Mouse (Mus musculus) liver, embryonic 12.5 days (tissue): ENCODE data around the gene Cyb5r1. TPM values are rescaled to one million over a fixed set of nuclear protein-coding genes. Genes with fewer than 3 reads are reported as not detected.

Experiments used
- ATAC-seq: fragments of 200-750 bp; cut with Nextera tagmentation; 2 replicates; pipeline ENCODE4 v1.8.0; 2017; ENCODE audit warnings: moderate number of reproducible peaks, mild to moderate bottlenecking, moderate library complexity
- H3K27ac ChIP-seq: fragments of 300-500 bp; sonication (generic); 2 replicates; pipeline ENCODE4 v1.5.1; 2016; ENCODE audit warnings: mild to moderate bottlenecking
- H3K27me3 ChIP-seq: fragments of 300-500 bp; sonication (generic); replicated peaks from 2 replicates; pipeline ENCODE4 v1.6.1; 2016; ENCODE audit warnings: mild to moderate bottlenecking, moderate library complexity
- H3K36me3 ChIP-seq: fragments of 300-500 bp; sonication (generic); 2 replicates; pipeline ENCODE4 v1.6.1; 2016; ENCODE audit warnings: mild to moderate bottlenecking, moderate library complexity
- H3K4me1 ChIP-seq: fragments of 300-500 bp; sonication (generic); 2 replicates; pipeline ENCODE4 v1.6.1; 2016
- H3K4me2 ChIP-seq: fragments of 300-500 bp; sonication (generic); 2 replicates; pipeline ENCODE4 v1.6.1; 2016; ENCODE audit warnings: mild to moderate bottlenecking, moderate library complexity
- H3K4me3 ChIP-seq: fragments of 300-500 bp; sonication (generic); 2 replicates; pipeline ENCODE4 v1.5.1; 2016; ENCODE audit warnings: mild to moderate bottlenecking, moderate library complexity
- H3K9ac ChIP-seq: fragments of 300-500 bp; sonication (generic); 2 replicates; pipeline ENCODE4 v1.6.1; 2016; ENCODE audit warnings: mild to moderate bottlenecking, moderate library complexity
- H3K9me3 ChIP-seq: fragments of 300-500 bp; sonication (generic); replicated peaks from 2 replicates; pipeline ENCODE4 v1.6.1; 2016; ENCODE audit warnings: mild to moderate bottlenecking, moderate library complexity
- WGBS: fragments of 180-500 bp; shearing (Covaris S2); methylation state at CpG from one replicate; pipeline ENCODE4 v1.1.7; 2016; ENCODE audit not compliant: insufficient replicate concordance; 5-methylcytosine and 5-hydroxymethylcytosine counted together
- polyA plus RNA-seq: library from polyadenylated mRNA; unstranded; fragments of >200 nt; fragmentation: Nextera tagmentation; extraction: Ambion mirVana; gene quantifications from 2 replicates; pipeline ENCODE4 v1.2.1, GENCODE M21; 2016

The Cyb5r1 gene
- polyA plus RNA-seq, 1 experiment from 2014 or later, result 24.8 TPM

DNA sequence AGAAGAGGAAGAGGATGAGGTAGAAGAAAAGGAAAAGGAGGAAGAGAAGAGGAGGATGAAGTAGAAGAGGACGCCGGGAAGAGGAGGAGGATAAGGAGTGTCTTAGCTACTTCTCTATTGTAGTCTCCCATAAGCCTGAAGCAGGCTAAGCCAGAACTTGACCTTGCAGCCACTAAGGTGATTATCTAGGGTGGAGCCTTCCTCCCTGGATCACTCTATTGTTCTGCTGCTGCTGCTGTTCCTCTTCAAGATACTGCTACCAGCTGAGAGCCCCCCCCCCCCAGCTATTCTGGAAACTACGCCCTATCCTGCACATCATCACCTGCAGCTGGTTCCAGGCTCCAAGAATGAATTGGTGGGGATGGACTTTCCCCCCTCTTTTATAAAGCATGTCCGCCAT, 20.8 kb upstream of the Cyb5r1 start:
- no peak for ATAC-seq
- Histone ChIP-seq H3K4me3 (no peak overlapping the region), H3K27me3 (peaks cover 20% of the 10 kb centered on the region), H3K9me3 (0 out of 2 replicates have a peak, but pooled peaks cover 4% of the 10 kb centered on the region), H3K4me2 (no peak overlapping the region), H3K9ac (no peak overlapping the region), H3K36me3 (no peaks in the 10 kb centered on the region), H3K27ac (no peak overlapping the region), H3K4me1 (no peaks in the 10 kb centered on the region)
- WGBS, result 65% methylated on average over 4 of the region's 4 CpGs

DNA sequence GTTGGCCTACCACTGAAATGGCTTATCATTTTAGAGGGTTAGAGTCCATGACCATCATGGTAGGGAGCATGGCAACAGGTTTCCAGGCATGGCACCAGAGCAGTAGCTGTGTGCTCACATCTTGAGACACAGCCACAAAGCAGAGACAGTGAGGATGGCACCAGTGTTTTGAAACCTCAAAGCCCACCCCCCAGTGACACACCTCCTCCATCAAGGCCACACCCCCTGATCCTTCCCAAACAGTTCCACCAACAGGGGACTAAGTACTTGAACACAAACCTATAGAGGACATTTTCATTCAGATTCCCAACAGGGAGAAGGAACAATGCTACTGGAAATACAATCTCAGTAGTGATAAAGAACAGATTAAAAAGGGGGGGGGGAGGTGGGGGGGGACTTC, 20.2 kb upstream of the Cyb5r1 start:
- H3K4me3 ChIP-seq, result no peak overlapping the region
- no peak for ATAC-seq
- no peak overlapping the region for H3K27ac ChIP-seq
- H3K4me2 ChIP-seq, result no peak overlapping the region
- no peak overlapping the region for H3K9ac ChIP-seq
- no peaks in the 10 kb centered on the region for H3K36me3 ChIP-seq
- H3K4me1 ChIP-seq, result no peaks in the 10 kb centered on the region
- peaks cover 25% of the 10 kb centered on the region for H3K27me3 ChIP-seq
- H3K9me3 ChIP-seq, result 0 out of 2 replicates have a peak, but pooled peaks cover 4% of the 10 kb centered on the region

DNA sequence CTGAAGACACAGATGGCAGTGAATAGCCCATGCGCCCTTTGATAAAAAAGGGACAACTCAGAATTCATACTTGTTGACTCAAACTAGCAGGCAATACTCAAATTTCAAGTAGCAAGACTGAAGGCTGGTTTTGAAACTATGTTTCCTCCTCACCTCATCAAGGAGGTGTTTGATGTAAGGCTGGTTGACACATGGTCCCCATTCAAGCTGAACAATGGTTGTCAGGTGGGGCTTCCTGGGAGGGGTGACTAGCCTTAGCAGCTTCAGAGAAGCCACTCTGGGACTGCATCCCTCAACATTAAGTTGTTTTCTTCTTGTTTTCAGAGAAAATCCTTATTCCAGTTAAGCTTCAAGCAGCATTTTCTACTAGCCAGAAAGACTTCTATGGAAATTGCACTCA, 19.7 kb upstream of the Cyb5r1 start, which contains the start of gene 4933406M09Rik:
Gene 4933406M09Rik (plus strand): TSS at position 275 of the 400 bp plus-strand sequence.
- H3K27ac ChIP-seq, result no peak within 1 kb of the TSS
- no peak for ATAC-seq
- no peaks in the 10 kb centered on the region for H3K4me1 ChIP-seq
- H3K9me3 ChIP-seq, result 0 out of 2 replicates have a peak, but pooled peaks cover 4% of the 10 kb centered on the region
- H3K9ac ChIP-seq, result no peak within 1 kb of the TSS
- H3K27me3 ChIP-seq, result peaks cover 25% of the 10 kb centered on the region
- no peak within 1 kb of the TSS for H3K4me3 ChIP-seq
- 72% methylated on average over 1 of the region's 1 CpGs for WGBS
- H3K36me3 ChIP-seq, result no peaks in the 10 kb centered on the region
- H3K4me2 ChIP-seq, result no peak within 1 kb of the TSS

DNA sequence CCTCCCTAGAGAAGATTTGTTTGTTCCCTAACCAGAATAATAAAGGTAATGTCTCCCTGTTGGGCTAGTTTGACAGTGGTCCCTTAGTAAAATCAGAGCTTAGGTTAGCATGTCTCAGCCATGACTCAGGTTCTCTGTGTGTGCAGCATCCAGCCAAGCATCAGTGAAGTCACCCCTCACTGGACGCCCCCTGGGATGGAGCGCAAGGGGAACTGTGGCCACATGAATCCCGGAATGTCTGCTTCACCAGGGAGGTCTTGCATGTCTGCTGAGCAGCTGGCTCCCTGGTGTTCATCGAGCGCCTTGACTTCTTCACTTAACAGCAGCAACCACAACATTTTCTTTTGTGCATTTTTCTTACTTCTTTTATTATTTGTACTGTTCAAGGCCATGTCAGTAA, 11.5 kb upstream of the Cyb5r1 start:
- H3K27ac ChIP-seq, result no peak overlapping the region
- no peak overlapping the region for H3K4me3 ChIP-seq
- WGBS, result 58% methylated on average over 5 of the region's 5 CpGs
- no peak overlapping the region for H3K9ac ChIP-seq
- H3K36me3 ChIP-seq, result no peaks in the 10 kb centered on the region
- no peak for ATAC-seq
- no peak overlapping the region for H3K4me2 ChIP-seq
- H3K4me1 ChIP-seq, result no peaks in the 10 kb centered on the region
- peaks cover 10% of the 10 kb centered on the region; the same call in 1 of the 2 replicates for H3K27me3 ChIP-seq
- no peaks in the 10 kb centered on the region for H3K9me3 ChIP-seq

DNA sequence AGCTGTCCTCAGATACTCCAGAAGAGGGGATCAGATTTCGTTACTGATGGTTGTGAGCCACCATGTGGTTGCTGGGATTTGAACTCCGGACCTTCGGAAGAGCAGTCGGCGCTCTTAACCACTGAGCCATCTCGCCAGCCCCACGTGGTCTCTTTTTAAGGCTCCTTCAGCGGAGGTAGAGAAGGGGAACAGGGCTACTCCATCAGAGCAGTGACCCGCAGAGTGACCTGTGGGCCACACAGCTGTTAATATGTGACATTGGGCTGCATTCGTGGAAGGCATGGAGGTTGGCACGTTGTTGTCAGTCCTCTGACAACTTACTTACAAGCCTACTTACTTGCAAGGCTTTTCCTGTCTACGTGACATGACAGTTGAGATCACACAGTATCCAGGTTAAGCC, 7.1 kb upstream of the Cyb5r1 start:
- ATAC-seq, result no peak

DNA sequence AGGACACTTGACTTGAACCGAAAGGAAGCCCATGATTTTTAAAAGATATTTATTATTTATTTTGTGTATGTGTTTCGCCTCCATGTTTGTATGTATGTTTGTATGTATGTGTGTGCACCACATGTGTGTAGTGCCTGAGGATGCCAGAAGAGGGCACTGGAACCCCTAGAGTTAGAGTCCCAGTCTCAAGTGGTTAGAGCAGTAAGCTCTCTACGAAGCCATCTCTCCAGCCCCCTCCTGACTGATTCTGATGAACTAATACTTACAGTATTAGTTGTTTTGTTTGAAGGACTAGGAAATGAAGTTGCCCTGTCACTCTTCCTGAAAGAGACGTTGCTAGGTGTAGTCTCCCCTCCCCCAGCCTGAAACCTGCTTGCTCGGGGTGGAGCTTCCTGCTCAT, 5.6 kb upstream of the Cyb5r1 start:
- no peaks in the 10 kb centered on the region; the same call in 1 of the 2 replicates for H3K27me3 ChIP-seq
- H3K9me3 ChIP-seq, result peaks cover 6% of the 10 kb centered on the region; the same call in 1 of the 2 replicates
- H3K4me3 ChIP-seq, result no peak overlapping the region
- H3K4me2 ChIP-seq, result no peak overlapping the region
- ATAC-seq, result peak; percentile 46; the same call in 1 of the 2 replicates
- no peak overlapping the region for H3K9ac ChIP-seq
- no peaks in the 10 kb centered on the region for H3K36me3 ChIP-seq
- H3K4me1 ChIP-seq, result no peaks in the 10 kb centered on the region
- WGBS, result 69% methylated on average over 5 of the region's 5 CpGs
- H3K27ac ChIP-seq, result no peak overlapping the region

More for the DNA sequence above, 7.1 kb upstream of the Cyb5r1 start:
- Histone ChIP-seq H3K9ac (no peak overlapping the region), H3K27me3 (no peaks in the 10 kb centered on the region; the same call in 1 of the 2 replicates), H3K4me1 (no peaks in the 10 kb centered on the region), H3K4me2 (no peak overlapping the region), H3K36me3 (no peaks in the 10 kb centered on the region), H3K4me3 (no peak overlapping the region), H3K27ac (no peak overlapping the region), H3K9me3 (peaks cover 6% of the 10 kb centered on the region; the same call in 1 of the 2 replicates)
- 83% methylated on average over 12 of the region's 12 CpGs for WGBS

DNA sequence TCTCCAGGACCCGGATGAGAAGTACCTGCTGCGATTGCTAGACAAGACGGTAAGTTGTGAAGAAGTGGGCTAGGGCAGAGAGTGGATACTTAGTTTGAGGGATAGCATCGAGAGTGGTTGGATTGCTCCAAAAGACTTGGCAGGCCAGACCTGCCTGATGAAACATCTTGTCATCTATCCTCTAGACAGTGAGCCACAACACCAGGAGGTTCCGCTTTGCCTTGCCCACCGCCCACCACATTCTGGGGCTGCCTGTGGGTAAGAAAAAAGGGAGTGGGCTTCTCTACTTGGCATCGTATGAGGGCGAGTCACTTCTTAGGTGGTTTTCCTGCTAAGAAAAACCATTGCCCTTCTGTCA, 1.0 kb downstream of the Cyb5r1 start:
- Histone ChIP-seq H3K36me3 (peaks cover 42% of the 10 kb centered on the region), H3K27ac (peak overlapping the region; percentile 85), H3K9me3 (no peaks in the 10 kb centered on the region), H3K27me3 (no peaks in the 10 kb centered on the region), H3K4me2 (peak overlapping the region; percentile 83), H3K4me3 (peak overlapping the region; percentile 81), H3K9ac (peak overlapping the region; percentile 81), H3K4me1 (peaks cover 12% of the 10 kb centered on the region)
- ATAC-seq, result peak; percentile 25
- WGBS, result 23% methylated on average over 8 of the region's 8 CpGs

DNA sequence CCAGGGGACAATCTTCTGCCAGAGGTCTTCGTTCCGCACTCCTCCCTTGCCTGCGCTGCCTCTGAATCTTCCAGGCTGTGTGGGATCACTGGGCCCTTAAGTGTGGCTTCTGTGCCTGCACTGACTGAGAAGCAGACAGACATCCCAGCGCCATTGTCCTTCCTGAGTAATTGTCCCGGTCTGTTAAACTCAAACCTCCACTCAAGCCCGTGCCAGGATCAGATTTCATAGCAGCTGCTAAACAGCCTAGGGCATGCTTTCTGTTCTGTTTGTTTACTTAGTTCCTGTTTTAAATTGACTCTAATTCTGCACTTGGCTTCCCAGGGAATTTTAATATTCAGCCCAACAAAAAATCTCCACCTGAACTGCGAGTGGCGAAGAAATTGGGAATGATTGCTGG, 2.7 kb downstream of the Cyb5r1 start:
- ATAC-seq, result no peak
- Histone ChIP-seq H3K9me3 (no peaks in the 10 kb centered on the region), H3K4me2 (no peak overlapping the region)

DNA sequence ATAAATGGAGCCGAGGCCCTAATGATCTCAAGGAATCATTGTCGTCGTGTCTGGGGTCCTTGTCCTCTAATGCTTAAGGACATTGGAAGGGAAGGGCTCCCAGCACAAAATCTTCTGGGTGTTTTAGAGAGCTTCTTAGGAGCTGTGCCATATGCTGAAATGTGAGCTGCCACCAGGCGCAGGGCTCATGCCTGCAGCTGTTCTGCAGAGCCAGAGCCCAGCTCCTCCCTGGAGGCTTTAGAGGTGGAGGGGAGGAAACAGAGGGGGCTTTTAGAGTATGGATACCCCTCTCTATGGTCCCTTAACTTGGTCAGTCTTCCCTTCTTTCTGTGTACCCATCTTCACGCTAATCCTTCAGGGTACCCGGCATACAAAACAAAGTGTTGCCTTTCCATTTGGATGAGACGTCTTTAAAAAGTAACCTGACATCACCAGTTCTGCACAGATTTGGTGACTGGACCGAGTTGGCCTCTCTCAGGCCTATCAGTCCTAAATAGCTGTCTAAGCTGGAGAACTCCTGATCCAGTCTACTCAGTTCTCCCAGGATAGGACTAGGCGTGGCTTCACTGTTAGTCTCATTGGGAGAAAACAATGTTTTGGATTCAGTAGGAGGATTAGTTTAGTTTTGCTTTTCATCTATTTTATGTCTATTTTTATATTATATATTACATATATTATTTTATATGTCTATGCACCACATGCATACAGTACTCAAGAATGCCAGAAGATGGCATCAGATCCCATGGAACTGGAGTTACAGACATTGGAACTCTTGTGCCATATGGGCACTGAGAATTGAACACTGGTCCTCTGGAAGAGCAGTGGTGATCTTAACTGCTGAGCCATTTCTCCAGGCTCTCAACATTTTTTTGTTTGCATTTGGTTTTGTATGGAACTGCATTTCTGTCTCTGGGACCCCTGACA, 6.6 kb downstream of the Cyb5r1 start:
- Histone ChIP-seq H3K27ac (no peak overlapping the region), H3K4me3 (no peak overlapping the region), H3K9me3 (no peaks in the 10 kb centered on the region), H3K4me2 (no peak overlapping the region), H3K27me3 (no peaks in the 10 kb centered on the region), H3K36me3 (peaks cover 51% of the 10 kb centered on the region), H3K4me1 (peaks cover 22% of the 10 kb centered on the region), H3K9ac (no peak overlapping the region)
- 85% methylated on average over 9 of the region's 9 CpGs for WGBS
- no peak for ATAC-seq

More for the DNA sequence above, 2.7 kb downstream of the Cyb5r1 start:
- no peak overlapping the region for H3K4me3 ChIP-seq
- no peak overlapping the region for H3K9ac ChIP-seq
- H3K36me3 ChIP-seq, result peaks cover 51% of the 10 kb centered on the region
- no peaks in the 10 kb centered on the region for H3K27me3 ChIP-seq
- 88% methylated on average over 8 of the region's 8 CpGs for WGBS
- peaks cover 12% of the 10 kb centered on the region for H3K4me1 ChIP-seq
- no peak overlapping the region for H3K27ac ChIP-seq

DNA sequence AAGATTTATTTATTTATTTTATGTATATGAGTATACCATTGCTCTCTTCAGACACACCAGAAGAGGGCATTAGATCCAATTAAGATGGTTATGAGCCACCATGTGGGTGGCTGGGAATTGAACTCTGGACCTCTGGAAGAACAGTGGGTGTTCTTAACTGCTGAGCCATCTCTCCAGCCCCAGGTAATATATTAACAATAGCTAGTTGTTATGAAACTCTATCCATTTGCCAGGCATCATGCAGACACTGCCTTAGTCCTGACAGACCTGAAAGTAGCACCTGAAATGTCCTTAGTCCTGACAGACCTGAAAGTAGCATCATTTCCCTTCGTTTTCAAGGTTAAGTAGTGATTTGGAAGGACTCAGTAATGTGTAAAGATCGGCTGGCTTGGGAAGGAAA, 8.7 kb downstream of the Cyb5r1 start:
- Histone ChIP-seq H3K36me3 (peaks cover 40% of the 10 kb centered on the region), H3K9me3 (no peaks in the 10 kb centered on the region), H3K9ac (no peak overlapping the region), H3K4me2 (peak overlapping the region; percentile 74), H3K27ac (peak overlapping the region; percentile 97), H3K27me3 (no peaks in the 10 kb centered on the region), H3K4me1 (peaks cover 39% of the 10 kb centered on the region), H3K4me3 (no peak overlapping the region)
- no peak for ATAC-seq
- 52% methylated on average over 2 of the region's 2 CpGs for WGBS

DNA sequence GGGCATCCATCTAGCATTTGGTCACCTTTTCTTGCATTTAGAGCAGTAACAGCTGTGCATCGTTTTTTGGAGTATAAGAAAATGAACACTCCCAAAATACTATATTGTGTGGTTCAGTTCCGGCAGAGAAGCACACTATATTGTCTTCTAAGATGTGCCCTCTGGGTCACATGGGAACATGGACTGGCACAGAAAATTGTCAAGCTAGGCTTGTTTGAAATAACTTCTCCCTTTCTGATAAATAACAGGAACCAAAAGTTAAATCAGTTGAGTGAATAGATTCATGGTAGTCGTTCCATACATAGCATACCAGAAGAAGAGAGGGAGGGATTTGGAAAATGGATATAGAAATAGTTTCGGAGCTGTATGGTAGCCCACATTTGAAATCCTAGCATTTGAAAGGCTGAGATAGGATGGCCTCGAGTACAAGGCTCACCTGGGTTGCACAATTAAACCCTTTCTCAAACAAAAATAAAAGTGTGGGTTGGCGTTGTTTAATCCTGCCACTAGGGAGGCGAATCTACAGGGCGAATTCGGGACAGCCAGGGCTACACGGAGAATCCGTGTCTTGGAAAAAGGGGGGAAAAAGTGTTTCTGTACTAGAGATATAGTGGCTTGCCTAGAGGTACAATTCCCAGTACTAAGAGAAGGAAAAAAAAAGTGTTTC, 9.3 kb downstream of the Cyb5r1 start:
- Histone ChIP-seq H3K27ac (peak overlapping the region; percentile 97), H3K4me2 (peak overlapping the region; percentile 74), H3K4me1 (peaks cover 45% of the 10 kb centered on the region), H3K36me3 (peaks cover 34% of the 10 kb centered on the region), H3K9ac (peak overlapping the region; percentile 71), H3K27me3 (no peaks in the 10 kb centered on the region), H3K9me3 (no peaks in the 10 kb centered on the region), H3K4me3 (peak overlapping the region; percentile 93)
- 16% methylated on average over 11 of the region's 11 CpGs for WGBS
- ATAC-seq, result no peak
